Mouse (Mus musculus) kidney, postnatal 0 days (tissue): ENCODE results near the gene Psmd2. TPM values are rescaled to one million over a fixed set of nuclear protein-coding genes. Genes with fewer than 3 reads are reported as not detected.
A peak's percentile ranks its signal among the peaks of the same experiment; 100 is the strongest.

Experiments
- ATAC-seq: fragments of 200-750 bp; cut with Nextera tagmentation; replicated peaks from 2 replicates; pipeline ENCODE4 v1.8.0; 2017; ENCODE audit warnings: low read depth, moderate number of reproducible peaks, moderate TSS enrichment, moderate library complexity; ENCODE audit not compliant: low FRiP score
- DNase-seq: peaks from one replicate; pipeline ENCODE4 v3.0.0-alpha.2; 2016; ENCODE audit warnings: low spot score
- H3K27ac ChIP-seq: fragments of 300-500 bp; sonication (generic); 2 replicates; pipeline ENCODE4 v1.5.1; 2014; ENCODE audit warnings: mild to moderate bottlenecking
- H3K27me3 ChIP-seq: fragments of 300-500 bp; sonication (generic); 2 replicates; pipeline ENCODE4 v1.6.1; 2014; ENCODE audit warnings: low read length, mixed read lengths; ENCODE audit not compliant: insufficient read depth
- H3K36me3 ChIP-seq: fragments of 300-500 bp; sonication (generic); 2 replicates; pipeline ENCODE4 v1.6.1; 2014; ENCODE audit warnings: low read length, mixed read lengths; ENCODE audit not compliant: insufficient read depth
- H3K4me1 ChIP-seq: fragments of 300-500 bp; sonication (generic); replicated peaks from 2 replicates; pipeline ENCODE4 v1.6.1; 2014; ENCODE audit warnings: antibody characterized with exemption, low read length, mixed read lengths; ENCODE audit not compliant: insufficient read depth
- H3K4me2 ChIP-seq: fragments of 300-500 bp; sonication (generic); 2 replicates; pipeline ENCODE4 v1.6.1; 2014; ENCODE audit warnings: mild to moderate bottlenecking, low read length, moderate library complexity, mixed read lengths
- H3K4me3 ChIP-seq: fragments of 300-500 bp; sonication (generic); replicated peaks from 2 replicates; pipeline ENCODE4 v1.5.1; 2014; ENCODE audit warnings: low read depth, low read length
- H3K9ac ChIP-seq: fragments of 300-500 bp; sonication (generic); 2 replicates; pipeline ENCODE4 v1.6.1; 2014; ENCODE audit warnings: low read depth, low read length
- H3K9me3 ChIP-seq: fragments of 300-500 bp; sonication (generic); replicated peaks from 2 replicates; pipeline ENCODE4 v1.6.1; 2016; ENCODE audit warnings: low read length, inconsistent platforms, mixed read lengths
- CTCF ChIP-seq: IDR thresholded peaks from 2 replicates; pipeline ENCODE4 v1.5.1; 2016; ENCODE audit warnings: antibody characterized with exemption, low read depth, mild to moderate bottlenecking, moderate library complexity
- WGBS: fragments of 180-500 bp; shearing (Covaris S2); extraction: QIAGEN DNeasy Blood & Tissue Kit; methylation state at CpG from one replicate; pipeline ENCODE4 v1.1.7; 2014; 5-methylcytosine and 5-hydroxymethylcytosine counted together
- microRNA counts: library from miRNA; unstranded; fragments of <30 nt; microRNA quantifications from one replicate; lab custom pipeline; 2015
- microRNA-seq: library from miRNA; unstranded; fragments of <30 nt; microRNA quantifications from one replicate; pipeline ENCODE4, GENCODE M21; 2016
- polyA plus RNA-seq: library from polyadenylated mRNA; unstranded; fragments of >200 nt; fragmentation: Nextera tagmentation; extraction: Ambion mirVana; gene quantifications from 2 replicates; pipeline ENCODE4 v1.2.1, GENCODE M21; 2015

Gene Psmd2
- polyA plus RNA-seq, 1 experiment from 2014 or later = 212 TPM

- peak; percentile 18; the same call in 1 of the 2 replicates for TF ChIP-seq CTCF
- 87% methylated on average over 4 of the region's 4 CpGs for WGBS
Measured at GRCm38 (mm10) chr16:20710810-20711209, 59.4 kb downstream of the Psmd2 start.

DNA sequence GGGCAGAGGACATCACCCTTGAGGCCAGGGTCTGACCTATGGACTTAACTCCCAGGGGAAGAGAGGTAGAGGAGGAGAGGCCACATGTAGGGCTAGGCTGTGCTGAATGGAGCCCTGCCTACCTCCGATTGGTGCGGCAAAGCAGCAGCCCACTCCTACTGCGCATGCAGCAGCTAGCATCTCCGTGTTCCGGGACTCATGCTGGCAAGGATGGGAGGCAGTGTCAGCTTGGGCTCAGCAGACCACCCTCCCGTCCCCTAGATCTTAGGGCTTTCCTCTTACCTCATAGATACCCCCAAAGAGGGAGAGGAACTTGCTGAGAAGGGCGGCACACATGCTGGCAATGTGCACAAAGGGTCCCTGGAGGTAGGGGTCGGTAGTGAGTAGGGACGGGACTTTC is 60.7 kb downstream of the Psmd2 start:
- Histone ChIP-seq H3K4me1 (peaks cover 9% of the 10 kb centered on the region), H3K4me3 (no peak overlapping the region), H3K36me3 (peaks cover 17% of the 10 kb centered on the region; the same call in 1 of the 2 replicates), H3K4me2 (no peak overlapping the region), H3K27ac (no peak overlapping the region), H3K27me3 (no peaks in the 10 kb centered on the region), H3K9ac (no peak overlapping the region), H3K9me3 (no peaks in the 10 kb centered on the region)
- no peak for DNase-seq
- ATAC-seq = no peak
- no peak for TF ChIP-seq CTCF
- WGBS = 77% methylated on average over 9 of the region's 9 CpGs

More at GRCm38 (mm10) chr16:20710810-20711209, 59.4 kb downstream of the Psmd2 start:
- H3K27ac ChIP-seq = no peak overlapping the region
- H3K4me2 ChIP-seq = no peak overlapping the region
- no peak for DNase-seq
- H3K36me3 ChIP-seq = peaks cover 17% of the 10 kb centered on the region; the same call in 1 of the 2 replicates
- H3K9me3 ChIP-seq = no peaks in the 10 kb centered on the region
- H3K4me3 ChIP-seq = no peak overlapping the region
- H3K27me3 ChIP-seq = no peaks in the 10 kb centered on the region
- no peak for ATAC-seq
- peaks cover 9% of the 10 kb centered on the region for H3K4me1 ChIP-seq
- H3K9ac ChIP-seq = no peak overlapping the region

GRCm38 (mm10) chr16:20712889-20713288 is 61.4 kb downstream of the Psmd2 start:
- no peak for TF ChIP-seq CTCF
- Histone ChIP-seq H3K4me1 (peaks cover 9% of the 10 kb centered on the region), H3K4me3 (no peak overlapping the region), H3K27me3 (no peaks in the 10 kb centered on the region), H3K27ac (no peak overlapping the region), H3K9ac (no peak overlapping the region), H3K36me3 (peaks cover 15% of the 10 kb centered on the region; the same call in 1 of the 2 replicates), H3K4me2 (no peak overlapping the region), H3K9me3 (no peaks in the 10 kb centered on the region)
- DNase-seq = no peak
- 92% methylated on average over 7 of the region's 7 CpGs for WGBS
- ATAC-seq = no peak

MicroRNAs within 50 kb of the gene (microRNA counts, 519-probe panel; counts per million panel counts)
- 4,772 counts per million, percentile 80 among the panel's probes with 10 or more counts for microRNA mmu-miR-1224 (lab: Ali Mortazavi, UCI)

Small RNAs within 50 kb of the gene (microRNA-seq; reads per million reads assigned to microRNA genes)
- not detected for gene Mir1224

Other genes with a start within 250 kb of the Psmd2 start
- 35.7 and 38.6 TPM in 2 replicates for gene Abcc5, start 225.3 kb upstream of the Psmd2 start, polyA plus RNA-seq
- gene Eif2b5, start 152.8 kb upstream of the Psmd2 start, polyA plus RNA-seq = 76.0 and 85.1 TPM in 2 replicates
- gene Dvl3, start 134.7 kb upstream of the Psmd2 start, polyA plus RNA-seq = 15.7 and 16.5 TPM in 2 replicates
- gene Ap2m1, start 116.2 kb upstream of the Psmd2 start, polyA plus RNA-seq = 605 and 673 TPM in 2 replicates
- 51.6 and 53.6 TPM in 2 replicates for gene Abcf3, start 103.1 kb upstream of the Psmd2 start, polyA plus RNA-seq
- gene Vwa5b2, start 62.2 kb upstream of the Psmd2 start, polyA plus RNA-seq = 0.38 and 0.43 TPM in 2 replicates
- gene Eef1akmt4, start 40.1 kb upstream of the Psmd2 start, polyA plus RNA-seq = 27.8 and 28.6 TPM in 2 replicates
- gene Gm49333, start 40.0 kb upstream of the Psmd2 start, polyA plus RNA-seq = 0.34 TPM in 1 of 2 replicates, not detected in the other
- gene Alg3, start 39.9 kb upstream of the Psmd2 start, polyA plus RNA-seq = 35.9 and 36.5 TPM in 2 replicates
- 0.72 and 0.79 TPM in 2 replicates for gene Camk2n2, start 30.4 kb upstream of the Psmd2 start, polyA plus RNA-seq
- gene Ece2, start 21.8 kb upstream of the Psmd2 start, polyA plus RNA-seq = 1.2 and 1.6 TPM in 2 replicates
- gene Eif4g1, start 16.7 kb downstream of the Psmd2 start, polyA plus RNA-seq = 115 and 119 TPM in 2 replicates
- 6.4 and 6.9 TPM in 2 replicates for gene Fam131a, start 41.6 kb downstream of the Psmd2 start, polyA plus RNA-seq
- 98.6 and 105 TPM in 2 replicates for gene Polr2h, start 66.0 kb downstream of the Psmd2 start, polyA plus RNA-seq
- gene Clcn2, start 66.1 kb downstream of the Psmd2 start, polyA plus RNA-seq = 10.2 and 10.7 TPM in 2 replicates
- 2.7 and 2.9 TPM in 2 replicates for gene Chrd, start 81.5 kb downstream of the Psmd2 start, polyA plus RNA-seq
- gene Thpo, start 82.9 kb downstream of the Psmd2 start, polyA plus RNA-seq = 0.62 and 0.83 TPM in 2 replicates